Mouse (Mus musculus): ENCODE data around the gene Hsd3b7. TPM values are rescaled to one million over a fixed set of nuclear protein-coding genes. Genes with fewer than 3 reads are reported as not detected.

Hsd3b7 gene
- polyA plus RNA-seq, 1 experiment: 30.1 TPM

GRCm38 (mm10) chr7:127802313-127802712 lies 1.9 kb downstream of the Hsd3b7 start:
- 97% methylated on average over 17 of the region's 17 CpGs for WGBS

DNA sequence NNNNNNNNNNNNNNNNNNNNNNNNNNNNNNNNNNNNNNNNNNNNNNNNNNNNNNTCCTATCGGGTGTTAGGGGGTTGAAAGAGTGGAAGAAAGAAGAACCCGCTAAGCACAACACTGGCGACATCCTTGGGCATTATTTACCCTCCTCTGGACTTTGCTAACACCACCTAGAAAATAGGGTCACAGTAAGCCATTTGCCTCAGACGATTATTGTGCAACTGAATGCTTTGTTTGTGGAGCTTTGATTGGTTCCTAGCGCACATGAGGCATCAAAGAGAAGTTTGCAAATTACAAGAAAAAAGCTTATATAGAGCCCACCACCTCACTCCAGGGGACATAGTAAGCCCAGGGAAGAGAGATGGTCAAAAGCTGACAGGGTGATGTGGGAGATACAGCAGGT lies 8.4 kb downstream of the Hsd3b7 start:
- Histone ChIP-seq H3K27ac (ENCODE audit: control insufficient read depth, insufficient read depth, low read length) (no peak overlapping the region), H3K4me1 (replicated peaks; ENCODE audit: control insufficient read depth, insufficient read depth, low read length) (peaks cover 5% of the 10 kb centered on the region), H3K36me3 (ENCODE audit: control insufficient read depth, insufficient read depth, low read length) (no peaks in the 10 kb centered on the region), H3K4me3 (ENCODE audit: control insufficient read depth, insufficient read depth, low read length) (no peak overlapping the region), H3K27me3 (ENCODE audit: control insufficient read depth, insufficient read depth, low read length) (no peaks in the 10 kb centered on the region)
- TF ChIP-seq POLR2A (IDR thresholded peaks at IDR 0.05; ENCODE audit: control insufficient read depth, extremely low read depth, insufficient read depth, low read length, poor library complexity): no peak
- no peak for TF ChIP-seq CTCF (IDR thresholded peaks at IDR 0.05; ENCODE audit: borderline replicate concordance, control insufficient read depth, extremely low read depth, insufficient read depth, low read length, poor library complexity)
- no peak for DNase-seq
- WGBS: 71% methylated on average over 5 of the region's 5 CpGs

More at GRCm38 (mm10) chr7:127802313-127802712, 1.9 kb downstream of the Hsd3b7 start:
- H3K4me1 ChIP-seq (replicated peaks; ENCODE audit: control insufficient read depth, insufficient read depth, low read length): peaks cover under 1% of the 10 kb centered on the region; the same call in 1 of the 2 replicates
- DNase-seq: no peak
- no peak overlapping the region for H3K4me3 ChIP-seq (ENCODE audit: control insufficient read depth, insufficient read depth, low read length)
- no peak overlapping the region for H3K27ac ChIP-seq (ENCODE audit: control insufficient read depth, insufficient read depth, low read length)
- TF ChIP-seq POLR2A (IDR thresholded peaks at IDR 0.05; ENCODE audit: control insufficient read depth, extremely low read depth, insufficient read depth, low read length, poor library complexity): no peak
- no peak for TF ChIP-seq CTCF (IDR thresholded peaks at IDR 0.05; ENCODE audit: borderline replicate concordance, control insufficient read depth, extremely low read depth, insufficient read depth, low read length, poor library complexity)
- no peaks in the 10 kb centered on the region for H3K27me3 ChIP-seq (ENCODE audit: control insufficient read depth, insufficient read depth, low read length)
- peaks cover 18% of the 10 kb centered on the region for H3K36me3 ChIP-seq (ENCODE audit: control insufficient read depth, insufficient read depth, low read length)

DNA sequence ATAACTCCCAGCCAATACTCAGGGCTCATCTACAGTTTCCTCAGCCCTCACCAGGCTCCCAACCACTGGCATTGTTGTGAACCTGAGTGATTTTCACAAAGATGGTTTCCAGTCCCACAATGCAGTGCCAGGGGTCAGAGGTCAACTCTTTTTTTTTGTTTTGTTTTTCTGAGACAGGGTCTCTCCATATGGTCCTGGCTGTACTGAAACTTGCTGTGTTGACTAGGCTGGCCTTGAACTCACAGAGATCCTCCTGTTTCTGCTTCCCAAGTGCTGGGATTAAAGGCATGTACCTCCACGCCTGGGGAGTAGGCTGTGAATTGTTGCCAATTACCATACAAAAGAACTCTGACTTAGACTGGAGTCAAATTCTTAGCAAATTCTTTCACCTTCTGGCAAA lies 9.4 kb downstream of the Hsd3b7 start:
- 91% methylated on average over 1 of the region's 1 CpGs for WGBS
- Histone ChIP-seq H3K27me3 (ENCODE audit: control insufficient read depth, insufficient read depth, low read length) (no peaks in the 10 kb centered on the region), H3K36me3 (ENCODE audit: control insufficient read depth, insufficient read depth, low read length) (no peaks in the 10 kb centered on the region), H3K27ac (ENCODE audit: control insufficient read depth, insufficient read depth, low read length) (no peak overlapping the region), H3K4me1 (replicated peaks; ENCODE audit: control insufficient read depth, insufficient read depth, low read length) (peaks cover 5% of the 10 kb centered on the region), H3K4me3 (ENCODE audit: control insufficient read depth, insufficient read depth, low read length) (no peak overlapping the region)
- TF ChIP-seq POLR2A (IDR thresholded peaks at IDR 0.05; ENCODE audit: control insufficient read depth, extremely low read depth, insufficient read depth, low read length, poor library complexity) (no peak), CTCF (IDR thresholded peaks at IDR 0.05; ENCODE audit: borderline replicate concordance, control insufficient read depth, extremely low read depth, insufficient read depth, low read length, poor library complexity) (no peak)
- no peak for DNase-seq

- 95% methylated on average over 10 of the region's 10 CpGs for WGBS
Observed at GRCm38 (mm10) chr7:127810650-127811049, 10.2 kb downstream of the Hsd3b7 start.

GRCm38 (mm10) chr7:127811240-127811639 lies 10.8 kb downstream of the Hsd3b7 start:
- Histone ChIP-seq H3K4me3 (ENCODE audit: control insufficient read depth, insufficient read depth, low read length) (no peak overlapping the region), H3K4me1 (replicated peaks; ENCODE audit: control insufficient read depth, insufficient read depth, low read length) (peaks cover 12% of the 10 kb centered on the region), H3K27ac (ENCODE audit: control insufficient read depth, insufficient read depth, low read length) (no peak overlapping the region), H3K27me3 (ENCODE audit: control insufficient read depth, insufficient read depth, low read length) (no peaks in the 10 kb centered on the region), H3K36me3 (ENCODE audit: control insufficient read depth, insufficient read depth, low read length) (no peaks in the 10 kb centered on the region)
- 94% methylated on average over 4 of the region's 4 CpGs for whole genome bisulfite sequencing
- no peak for DNase-seq
- TF ChIP-seq POLR2A (IDR thresholded peaks at IDR 0.05; ENCODE audit: control insufficient read depth, extremely low read depth, insufficient read depth, low read length, poor library complexity): no peak
- TF ChIP-seq CTCF (IDR thresholded peaks at IDR 0.05; ENCODE audit: borderline replicate concordance, control insufficient read depth, extremely low read depth, insufficient read depth, low read length, poor library complexity): no peak

More at GRCm38 (mm10) chr7:127810650-127811049, 10.2 kb downstream of the Hsd3b7 start:
- Histone ChIP-seq H3K4me1 (replicated peaks; ENCODE audit: control insufficient read depth, insufficient read depth, low read length) (peaks cover 6% of the 10 kb centered on the region), H3K4me3 (ENCODE audit: control insufficient read depth, insufficient read depth, low read length) (no peak overlapping the region), H3K27me3 (ENCODE audit: control insufficient read depth, insufficient read depth, low read length) (no peaks in the 10 kb centered on the region), H3K36me3 (ENCODE audit: control insufficient read depth, insufficient read depth, low read length) (no peaks in the 10 kb centered on the region), H3K27ac (ENCODE audit: control insufficient read depth, insufficient read depth, low read length) (no peak overlapping the region)
- TF ChIP-seq POLR2A (IDR thresholded peaks at IDR 0.05; ENCODE audit: control insufficient read depth, extremely low read depth, insufficient read depth, low read length, poor library complexity) (no peak), CTCF (IDR thresholded peaks at IDR 0.05; ENCODE audit: borderline replicate concordance, control insufficient read depth, extremely low read depth, insufficient read depth, low read length, poor library complexity) (no peak)
- no peak for DNase-seq

DNA sequence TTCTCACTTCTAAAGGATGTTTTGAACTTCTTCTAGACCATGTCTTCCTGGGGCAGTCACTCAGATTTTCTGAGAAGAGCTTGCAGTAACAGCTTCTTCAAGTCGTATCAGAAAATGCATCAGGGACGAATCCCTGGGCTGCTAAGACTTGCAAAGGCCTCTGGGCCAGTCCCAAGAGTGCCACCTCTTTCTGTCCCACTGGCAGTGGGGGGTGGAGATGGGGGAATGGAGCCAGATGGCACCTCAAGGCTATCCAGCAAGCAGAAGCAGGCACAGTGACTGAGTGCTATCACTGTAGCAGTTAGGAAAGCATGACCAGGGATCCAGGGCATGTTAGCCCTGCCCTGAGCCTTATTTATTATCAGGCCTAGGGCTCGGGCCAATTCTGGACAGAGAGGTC lies 11.9 kb downstream of the Hsd3b7 start:
- Histone ChIP-seq H3K4me1 (replicated peaks; ENCODE audit: control insufficient read depth, insufficient read depth, low read length) (peaks cover 13% of the 10 kb centered on the region), H3K36me3 (ENCODE audit: control insufficient read depth, insufficient read depth, low read length) (no peaks in the 10 kb centered on the region), H3K27ac (ENCODE audit: control insufficient read depth, insufficient read depth, low read length) (no peak overlapping the region), H3K27me3 (ENCODE audit: control insufficient read depth, insufficient read depth, low read length) (no peaks in the 10 kb centered on the region), H3K4me3 (ENCODE audit: control insufficient read depth, insufficient read depth, low read length) (no peak overlapping the region)
- TF ChIP-seq POLR2A (IDR thresholded peaks at IDR 0.05; ENCODE audit: control insufficient read depth, extremely low read depth, insufficient read depth, low read length, poor library complexity): no peak
- no peak for TF ChIP-seq CTCF (IDR thresholded peaks at IDR 0.05; ENCODE audit: borderline replicate concordance, control insufficient read depth, extremely low read depth, insufficient read depth, low read length, poor library complexity)
- no peak for DNase-seq
- 88% methylated on average over 3 of the region's 3 CpGs for WGBS

GRCm38 (mm10) chr7:127813821-127814220 lies 13.4 kb downstream of the Hsd3b7 start:
- Histone ChIP-seq H3K4me1 (replicated peaks; ENCODE audit: control insufficient read depth, insufficient read depth, low read length) (peaks cover 8% of the 10 kb centered on the region), H3K27ac (ENCODE audit: control insufficient read depth, insufficient read depth, low read length) (no peak overlapping the region), H3K27me3 (ENCODE audit: control insufficient read depth, insufficient read depth, low read length) (no peaks in the 10 kb centered on the region), H3K36me3 (ENCODE audit: control insufficient read depth, insufficient read depth, low read length) (no peaks in the 10 kb centered on the region), H3K4me3 (ENCODE audit: control insufficient read depth, insufficient read depth, low read length) (no peak overlapping the region)
- no peak for DNase-seq
- 94% methylated on average over 4 of the region's 4 CpGs for WGBS
- TF ChIP-seq POLR2A (IDR thresholded peaks at IDR 0.05; ENCODE audit: control insufficient read depth, extremely low read depth, insufficient read depth, low read length, poor library complexity) (no peak), CTCF (IDR thresholded peaks at IDR 0.05; ENCODE audit: borderline replicate concordance, control insufficient read depth, extremely low read depth, insufficient read depth, low read length, poor library complexity) (no peak)
